Mouse (Mus musculus) thymus, postnatal 25 days (tissue): ENCODE results near the gene Pdhb.
"Not testable (repeated sequence)": the region's sequence is repeated elsewhere in the genome, so short reads cannot be mapped to it uniquely, and the experiment has no call there.

Experiments
- DNase-seq: peaks from one replicate; pipeline ENCODE4 v3.0.0; 2022

Gene Pdhb

GRCm38 (mm10) chr14:8127971-8128370 is 44.9 kb downstream of the Pdhb start:
- no peak for DNase-seq

- DNase-seq, result no peak
These were observed 48.6 kb downstream of the Pdhb start for GRCm38 (mm10) chr14:8124046-8124881.

DNA sequence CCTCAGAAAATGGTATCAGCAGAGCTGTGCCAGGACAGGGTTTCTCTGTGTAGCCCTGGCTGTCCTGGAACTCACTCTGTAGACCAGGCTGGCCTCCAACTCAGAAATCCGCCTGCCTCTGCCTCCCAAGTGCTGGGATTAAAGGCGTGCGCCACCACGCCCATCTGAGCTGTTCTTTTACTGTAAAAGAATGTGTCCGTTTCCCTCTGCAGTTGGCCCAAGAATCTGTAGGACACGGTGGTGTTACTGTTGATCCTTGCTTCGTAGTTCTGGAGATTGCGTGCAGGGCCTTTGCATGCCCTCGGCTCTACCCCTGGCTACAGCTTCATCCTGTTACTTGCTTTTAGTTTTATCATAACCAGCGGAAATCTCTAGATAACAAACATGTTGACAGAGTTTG is 49.2 kb downstream of the Pdhb start:
- DNase-seq, result not testable (repeated sequence)

GRCm38 (mm10) chr14:8123141-8123540 is 49.7 kb downstream of the Pdhb start:
- no peak for DNase-seq

DNA sequence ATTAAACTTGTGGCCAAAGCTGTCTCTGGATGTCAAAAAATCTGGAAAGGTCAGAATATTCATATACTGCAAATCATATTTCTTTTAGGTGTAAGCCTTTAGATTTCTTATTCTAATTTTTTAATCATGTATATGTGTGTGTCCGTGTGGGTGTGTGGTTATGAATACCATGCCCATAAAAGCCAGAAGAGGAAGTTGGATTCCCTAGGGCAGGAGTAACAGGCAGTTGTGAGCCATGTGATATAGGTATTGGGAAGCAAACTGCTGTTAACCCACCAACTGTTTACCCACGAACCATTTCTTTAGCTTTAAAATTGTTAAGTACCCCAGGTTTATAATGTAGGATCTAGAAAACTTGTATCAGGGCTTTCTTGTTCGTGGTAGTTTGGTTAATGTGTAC is 52.9 kb downstream of the Pdhb start:
- DNase-seq, result no peak

GRCm38 (mm10) chr14:8119454-8119853 is 53.4 kb downstream of the Pdhb start:
- DNase-seq, result no peak

- no peak for DNase-seq
These were observed 55.5 kb downstream of the Pdhb start for GRCm38 (mm10) chr14:8117371-8117770.
